Mouse (Mus musculus): ENCODE results near the gene Itgb6. TPM values are rescaled to one million over a fixed set of nuclear protein-coding genes. Genes with fewer than 3 reads are reported as not detected.

The Itgb6 gene
- polyA plus RNA-seq (2014; fragmentation: Illumina TruSeq; extraction: RNeasy Lipid Tissue Mini Kit (QIAGEN cat#74804); ENCODE audit: low read depth, low replicate concordance), result 0.94 TPM

GRCm38 (mm10) chr2:60722514-60722913, at the start of gene Itgb6:
TSS of gene Itgb6 (minus strand) at chr2:60722643.

GRCm38 (mm10) chr2:60552902-60553682, 169.4 kb downstream of the Itgb6 start, which contains the start of gene Pla2r1:
TSS of gene Pla2r1 (minus strand) at chr2:60553308.

Other genes with a start within 250 kb of the Itgb6 start
- 8.8 TPM for gene Pla2r1, start 169.3 kb downstream of the Itgb6 start, polyA plus RNA-seq (2014; fragmentation: Illumina TruSeq; extraction: RNeasy Lipid Tissue Mini Kit (QIAGEN cat#74804); ENCODE audit: low read depth, low replicate concordance)
- gene Rbms1, start 240.5 kb upstream of the Itgb6 start, polyA plus RNA-seq (2014; fragmentation: Illumina TruSeq; extraction: RNeasy Lipid Tissue Mini Kit (QIAGEN cat#74804); ENCODE audit: low read depth, low replicate concordance), result 37.6 TPM